Mouse (Mus musculus) embryonic facial prominence, embryonic 11.5 days (tissue): ENCODE data around the gene Fkbp2. TPM values are rescaled to one million over a fixed set of nuclear protein-coding genes. Genes with fewer than 3 reads are reported as not detected.

Experiments
- ATAC-seq: fragments of 200-750 bp; cut with Nextera tagmentation; replicated peaks from 2 replicates; pipeline ENCODE4 v1.8.0; 2017; ENCODE audit warnings: low read depth; ENCODE audit not compliant: insufficient number of reproducible peaks, low FRiP score, low TSS enrichment
- DNase-seq: peaks from one replicate; pipeline ENCODE4 v3.0.0-alpha.2; 2015; ENCODE audit warnings: low spot score
- H3K27ac ChIP-seq: fragments of 300-500 bp; sonication (generic); replicated peaks from 2 replicates; pipeline ENCODE4 v1.5.1; 2014; ENCODE audit warnings: mild to moderate bottlenecking, low read depth, low read length, control low read depth
- H3K27me3 ChIP-seq: fragments of 300-500 bp; sonication (generic); 2 replicates; pipeline ENCODE4 v1.6.1; 2014; ENCODE audit warnings: mild to moderate bottlenecking, low read length, moderate library complexity, mixed read lengths; ENCODE audit not compliant: control insufficient read depth, insufficient read depth
- H3K36me3 ChIP-seq: fragments of 300-500 bp; sonication (generic); replicated peaks from 2 replicates; pipeline ENCODE4 v1.6.1; 2014; ENCODE audit warnings: low read depth, mild to moderate bottlenecking, low read length, moderate library complexity, mixed read lengths; ENCODE audit not compliant: control insufficient read depth, insufficient read depth
- H3K4me1 ChIP-seq: fragments of 300-500 bp; sonication (generic); 2 replicates; pipeline ENCODE4 v1.6.1; 2014; ENCODE audit warnings: low read length, mixed read lengths; ENCODE audit not compliant: control insufficient read depth, insufficient read depth
- H3K4me2 ChIP-seq: fragments of 300-500 bp; sonication (generic); 2 replicates; pipeline ENCODE4 v1.6.1; 2014; ENCODE audit warnings: low read depth, mild to moderate bottlenecking, control low read depth, low read length, moderate library complexity
- H3K4me3 ChIP-seq: fragments of 300-500 bp; sonication (generic); 2 replicates; pipeline ENCODE4 v1.5.1; 2014; ENCODE audit warnings: low read depth, low read length, control low read depth
- H3K9ac ChIP-seq: fragments of 300-500 bp; sonication (generic); replicated peaks from 2 replicates; pipeline ENCODE4 v1.6.1; 2014; ENCODE audit warnings: mild to moderate bottlenecking, control low read depth, low read length
- H3K9me3 ChIP-seq: fragments of 300-500 bp; sonication (generic); replicated peaks from 2 replicates; pipeline ENCODE4 v1.6.1; 2016; ENCODE audit warnings: mild to moderate bottlenecking, low read length, inconsistent platforms, mixed read lengths; ENCODE audit not compliant: control insufficient read depth
- WGBS: fragments of 180-500 bp; shearing (Covaris S2); extraction: QIAGEN DNeasy Blood & Tissue Kit; methylation state at CpG from one replicate; pipeline ENCODE4 v1.1.7; 2014; 5-methylcytosine and 5-hydroxymethylcytosine counted together
- polyA plus RNA-seq: library from polyadenylated mRNA; unstranded; fragments of >200 nt; fragmentation: Nextera tagmentation; extraction: Ambion mirVana; gene quantifications from 2 replicates; pipeline ENCODE4 v1.2.1, GENCODE M21; 2014

Fkbp2 gene
- polyA plus RNA-seq, 1 experiment from 2014 or later: 65.1 TPM

DNA sequence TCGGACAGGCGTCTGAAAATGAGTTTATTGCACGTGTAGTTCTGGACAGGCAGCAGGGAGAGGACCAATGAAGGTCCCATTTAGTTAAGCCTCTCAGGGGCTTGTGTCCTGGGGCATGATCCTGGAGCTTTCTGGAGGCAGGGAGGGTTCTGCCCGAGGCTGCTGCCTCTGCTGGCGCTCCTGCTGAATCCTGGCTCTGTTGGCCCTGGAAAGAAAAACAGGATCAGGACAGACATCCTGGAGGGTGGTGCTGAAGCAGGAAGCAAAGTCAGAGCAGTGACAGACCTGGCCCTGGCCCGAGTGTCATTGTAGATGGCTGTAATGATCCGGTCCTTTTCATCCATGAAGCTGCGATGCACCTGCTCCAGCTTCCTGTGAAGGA, 7.6 kb upstream of the Fkbp2 start:
- DNase-seq (no peak), ATAC-seq (no peak)
- no peaks in the 10 kb centered on the region for H3K9me3 ChIP-seq
- WGBS: 6% methylated on average over 8 of the region's 8 CpGs
- H3K4me2 ChIP-seq: peak overlapping the region; percentile 87
- H3K4me1 ChIP-seq: peaks cover under 1% of the 10 kb centered on the region; the same call in 1 of the 2 replicates
- peak overlapping the region; percentile 94 for H3K9ac ChIP-seq
- no peaks in the 10 kb centered on the region for H3K27me3 ChIP-seq
- H3K36me3 ChIP-seq: no peaks in the 10 kb centered on the region
- peak overlapping the region; percentile 63 for H3K27ac ChIP-seq
- peak overlapping the region; percentile 91 for H3K4me3 ChIP-seq

DNA sequence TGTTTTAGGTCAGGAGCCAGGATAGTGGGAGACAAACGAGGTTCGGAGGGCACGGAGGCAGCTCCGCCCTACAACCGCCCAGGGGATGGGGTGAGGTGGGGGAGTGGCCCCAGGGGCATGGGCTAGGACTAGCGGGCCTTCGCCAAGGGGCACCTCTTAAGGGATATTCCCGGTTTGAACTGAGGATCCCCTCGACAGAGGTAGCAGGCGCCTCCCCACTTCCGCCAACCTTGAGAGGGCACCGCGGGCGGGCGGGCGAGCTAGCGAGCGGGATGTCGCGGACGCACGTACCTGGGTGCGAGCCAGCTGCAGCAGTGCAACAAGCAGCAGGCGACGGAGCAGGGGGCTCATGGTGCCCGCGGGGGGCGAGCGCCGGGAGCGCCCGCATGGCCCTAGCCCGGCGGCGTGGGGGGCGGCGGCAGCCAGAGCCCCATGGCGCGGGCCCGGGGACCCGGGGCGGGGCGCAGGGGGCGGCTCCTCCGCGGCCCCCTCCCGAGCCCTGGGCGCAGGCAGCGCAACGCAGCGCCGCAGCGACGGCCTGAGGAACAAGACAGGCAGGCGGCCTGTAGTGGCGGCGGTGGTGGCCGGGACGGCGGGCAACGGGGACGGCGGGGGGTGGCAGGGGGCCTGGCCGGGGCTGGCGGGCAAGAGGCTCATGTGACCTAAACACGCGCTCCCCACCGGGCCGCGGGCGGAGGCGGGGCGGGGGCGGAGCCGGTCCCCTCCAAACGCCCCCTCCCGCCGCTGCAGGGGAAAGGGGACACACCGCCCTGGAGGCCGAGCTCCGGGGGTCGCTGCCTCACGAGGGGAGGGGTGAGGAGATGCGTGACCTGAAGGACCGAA, 7.0 kb upstream of the Fkbp2 start, which contains the start of gene Vegfb:
Vegfb (minus strand) TSS at position 591 of the 843 bp plus-strand sequence.
- Histone ChIP-seq H3K4me2 (peak within 1 kb of the TSS; percentile 87), H3K9me3 (no peaks in the 10 kb centered on the region), H3K27me3 (no peaks in the 10 kb centered on the region), H3K4me3 (peak within 1 kb of the TSS; percentile 91), H3K9ac (peak within 1 kb of the TSS; percentile 94), H3K4me1 (no peaks in the 10 kb centered on the region), H3K27ac (peak within 1 kb of the TSS; percentile 63), H3K36me3 (no peaks in the 10 kb centered on the region)
- DNase-seq (peak; percentile 65), ATAC-seq (peak; percentile 45)
- WGBS: 1% methylated on average over 61 of the region's 85 CpGs

DNA sequence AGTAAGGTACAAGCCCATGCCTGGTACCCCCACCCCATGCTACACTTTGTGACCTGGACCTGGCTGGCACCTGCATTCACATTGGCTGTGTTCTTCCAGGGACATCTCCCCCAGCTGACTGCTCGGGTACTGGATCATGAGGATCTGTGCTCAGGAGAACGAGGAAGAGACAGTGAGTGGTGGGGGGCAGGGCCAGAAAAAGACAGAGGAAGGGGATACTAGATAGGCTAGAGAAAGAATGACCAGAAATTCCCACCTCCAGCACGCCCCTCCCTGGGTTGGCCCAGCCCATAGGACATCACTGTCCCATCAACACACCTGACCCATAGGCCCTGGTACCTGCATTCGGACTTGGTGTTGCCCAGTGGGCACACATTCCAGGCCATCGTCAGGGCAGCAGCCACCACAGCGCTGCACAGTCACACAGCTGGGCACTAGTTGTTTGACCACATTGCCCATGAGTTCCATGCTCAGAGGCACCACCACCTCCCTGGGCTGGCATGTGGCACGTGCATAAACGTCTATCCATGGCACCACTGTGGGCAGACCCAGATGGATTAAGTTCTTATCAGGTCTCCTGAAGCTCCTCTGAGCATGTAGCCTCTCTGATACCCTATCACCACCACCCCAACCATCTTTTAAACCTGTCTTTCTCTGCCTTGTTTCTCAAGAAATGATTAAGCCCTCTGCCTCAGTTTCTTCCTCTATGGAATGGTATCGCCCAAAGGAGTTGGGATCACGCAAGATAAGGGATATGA, 5.8 kb upstream of the Fkbp2 start:
- 82% methylated on average over 10 of the region's 10 CpGs for whole genome bisulfite sequencing
- Histone ChIP-seq H3K4me2 (peak overlapping the region; percentile 87), H3K4me3 (peak overlapping the region; percentile 91; the same call in 1 of the 2 replicates), H3K36me3 (no peaks in the 10 kb centered on the region), H3K9me3 (no peaks in the 10 kb centered on the region), H3K4me1 (no peaks in the 10 kb centered on the region), H3K27me3 (no peaks in the 10 kb centered on the region), H3K27ac (no peak overlapping the region), H3K9ac (no peak overlapping the region)
- no peak for DNase-seq
- no peak for ATAC-seq

DNA sequence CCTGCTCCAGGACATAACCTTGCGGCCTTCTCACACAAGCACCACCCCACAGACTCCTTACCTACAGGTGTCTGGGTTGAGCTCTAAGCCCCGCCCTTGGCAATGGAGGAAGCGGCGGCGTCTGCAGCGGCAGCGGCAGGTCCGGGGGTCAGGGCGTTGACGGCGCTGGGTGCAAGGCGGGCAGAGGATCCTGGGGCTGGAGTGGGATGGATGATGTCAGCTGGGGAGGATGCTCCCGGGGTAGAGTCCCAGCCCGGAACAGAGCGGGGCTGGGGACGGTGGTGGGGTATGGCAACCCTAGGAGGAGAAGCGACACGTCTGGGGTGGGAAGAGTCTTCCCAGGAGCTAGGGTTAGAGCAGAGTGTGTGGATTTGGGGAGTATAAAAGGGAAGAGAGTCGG, 5.0 kb upstream of the Fkbp2 start:
- no peaks in the 10 kb centered on the region for H3K9me3 ChIP-seq
- no peak overlapping the region for H3K9ac ChIP-seq
- no peak for ATAC-seq
- no peak overlapping the region for H3K4me3 ChIP-seq
- no peak for DNase-seq
- H3K36me3 ChIP-seq: no peaks in the 10 kb centered on the region
- no peak overlapping the region for H3K4me2 ChIP-seq
- 85% methylated on average over 19 of the region's 19 CpGs for WGBS
- H3K4me1 ChIP-seq: no peaks in the 10 kb centered on the region
- no peaks in the 10 kb centered on the region for H3K27me3 ChIP-seq
- no peak overlapping the region for H3K27ac ChIP-seq

DNA sequence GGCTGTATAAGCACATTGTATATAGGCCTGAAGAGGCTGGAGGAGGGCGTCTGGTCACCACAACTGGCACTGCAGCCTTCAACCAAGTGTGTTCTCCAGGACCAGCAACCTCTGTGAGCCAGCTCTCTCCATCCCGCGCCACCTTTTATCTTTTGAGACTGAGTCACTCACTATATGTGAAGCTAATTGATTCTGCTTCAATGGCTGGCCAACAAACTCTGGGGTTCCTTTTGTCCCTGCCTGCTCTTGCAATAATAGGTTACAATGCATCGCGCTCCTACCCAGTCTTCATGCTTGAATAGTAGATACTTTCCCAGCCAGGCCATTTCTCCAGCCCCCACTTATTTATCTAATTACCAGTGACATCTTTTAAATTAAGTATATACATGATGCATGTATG, 3.3 kb upstream of the Fkbp2 start:
- H3K4me1 ChIP-seq: no peaks in the 10 kb centered on the region; the same call in 1 of the 2 replicates
- H3K27ac ChIP-seq: no peak overlapping the region

DNA sequence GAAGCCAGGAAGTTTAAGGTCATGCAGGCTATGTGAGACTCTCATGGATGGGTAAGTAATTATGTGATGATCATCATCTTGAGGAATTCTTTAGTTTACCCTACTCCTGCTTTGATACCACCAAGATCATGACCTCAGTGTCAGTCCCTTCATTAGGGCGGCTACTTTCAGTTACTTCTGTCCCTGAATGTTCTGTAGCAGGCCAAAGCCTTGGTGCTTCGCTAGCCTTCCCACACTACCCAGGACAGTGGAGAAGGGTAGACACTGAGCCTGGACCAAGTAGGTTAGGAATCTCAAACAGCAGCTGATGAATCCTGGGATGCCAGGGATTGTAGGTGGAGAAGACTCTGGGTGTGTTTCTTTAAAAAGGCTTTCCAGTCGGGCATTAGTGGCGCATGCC, 1.2 kb upstream of the Fkbp2 start:
- H3K9ac ChIP-seq: no peak overlapping the region
- no peak overlapping the region for H3K4me2 ChIP-seq
- no peak for ATAC-seq
- WGBS: 91% methylated on average over 4 of the region's 4 CpGs
- no peaks in the 10 kb centered on the region for H3K9me3 ChIP-seq
- no peaks in the 10 kb centered on the region; the same call in 1 of the 2 replicates for H3K4me1 ChIP-seq
- no peak overlapping the region for H3K4me3 ChIP-seq
- no peaks in the 10 kb centered on the region for H3K27me3 ChIP-seq
- no peaks in the 10 kb centered on the region for H3K36me3 ChIP-seq
- no peak overlapping the region for H3K27ac ChIP-seq
- no peak for DNase-seq

More for the DNA sequence above, 3.3 kb upstream of the Fkbp2 start:
- no peaks in the 10 kb centered on the region for H3K9me3 ChIP-seq
- H3K9ac ChIP-seq: no peak overlapping the region
- H3K36me3 ChIP-seq: no peaks in the 10 kb centered on the region
- DNase-seq: no peak
- ATAC-seq: no peak
- 88% methylated on average over 5 of the region's 5 CpGs for WGBS
- no peaks in the 10 kb centered on the region for H3K27me3 ChIP-seq
- H3K4me2 ChIP-seq: no peak overlapping the region
- no peak overlapping the region for H3K4me3 ChIP-seq

DNA sequence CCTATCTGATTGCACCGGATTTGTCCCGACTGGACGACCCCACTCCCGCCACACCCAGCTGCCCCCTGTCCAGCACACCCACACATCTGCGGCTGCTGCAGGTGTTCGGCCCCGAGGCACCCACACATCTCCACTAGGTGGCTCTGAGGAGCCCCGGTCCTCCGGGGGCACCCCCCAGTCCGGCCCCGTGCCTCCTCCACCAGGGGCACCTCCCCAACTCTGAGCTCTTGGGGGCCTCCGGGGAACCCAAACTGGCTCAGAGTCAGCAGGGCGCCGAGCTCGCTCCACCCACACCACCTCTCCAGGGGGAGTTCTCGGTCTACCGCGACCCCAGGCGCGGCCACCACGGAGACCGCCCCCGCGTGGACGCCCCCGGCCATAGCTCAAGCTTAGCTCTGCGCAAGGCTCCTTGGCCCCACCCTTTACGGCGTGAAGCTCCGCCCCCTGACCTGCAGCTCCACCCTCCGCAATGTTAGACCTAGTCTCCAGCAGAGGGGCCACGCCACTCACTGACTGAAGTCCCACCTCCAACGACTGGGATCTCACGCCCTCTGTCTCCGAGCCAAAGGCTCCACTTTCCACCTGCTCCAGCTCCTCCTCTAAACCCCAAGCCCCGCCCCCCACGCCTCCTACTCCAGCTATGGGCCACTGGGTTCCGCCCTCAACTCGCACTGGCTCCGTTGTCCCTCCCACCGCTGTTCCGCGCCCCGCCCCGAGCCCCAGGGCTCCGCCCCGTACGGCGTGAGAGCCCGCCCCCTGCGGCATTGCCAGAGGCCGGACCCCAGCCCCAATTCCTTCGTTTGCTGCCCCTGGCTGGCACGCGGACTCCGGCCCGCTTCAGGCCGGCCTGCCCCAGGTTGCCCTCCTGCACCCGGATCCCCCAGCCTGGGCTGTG, 568 bp downstream of the Fkbp2 start:
- WGBS: 1% methylated on average over 59 of the region's 59 CpGs
- Histone ChIP-seq H3K27ac (peak overlapping the region; percentile 72), H3K36me3 (no peaks in the 10 kb centered on the region), H3K9ac (peak overlapping the region; percentile 80), H3K4me2 (peak overlapping the region; percentile 82), H3K4me1 (no peaks in the 10 kb centered on the region; the same call in 1 of the 2 replicates), H3K9me3 (no peaks in the 10 kb centered on the region), H3K4me3 (peak overlapping the region; percentile 61), H3K27me3 (no peaks in the 10 kb centered on the region)
- DNase-seq (peak; percentile 99), ATAC-seq (peak; percentile 91)
